Mouse (Mus musculus): ENCODE results near the gene Car5a.

DNA sequence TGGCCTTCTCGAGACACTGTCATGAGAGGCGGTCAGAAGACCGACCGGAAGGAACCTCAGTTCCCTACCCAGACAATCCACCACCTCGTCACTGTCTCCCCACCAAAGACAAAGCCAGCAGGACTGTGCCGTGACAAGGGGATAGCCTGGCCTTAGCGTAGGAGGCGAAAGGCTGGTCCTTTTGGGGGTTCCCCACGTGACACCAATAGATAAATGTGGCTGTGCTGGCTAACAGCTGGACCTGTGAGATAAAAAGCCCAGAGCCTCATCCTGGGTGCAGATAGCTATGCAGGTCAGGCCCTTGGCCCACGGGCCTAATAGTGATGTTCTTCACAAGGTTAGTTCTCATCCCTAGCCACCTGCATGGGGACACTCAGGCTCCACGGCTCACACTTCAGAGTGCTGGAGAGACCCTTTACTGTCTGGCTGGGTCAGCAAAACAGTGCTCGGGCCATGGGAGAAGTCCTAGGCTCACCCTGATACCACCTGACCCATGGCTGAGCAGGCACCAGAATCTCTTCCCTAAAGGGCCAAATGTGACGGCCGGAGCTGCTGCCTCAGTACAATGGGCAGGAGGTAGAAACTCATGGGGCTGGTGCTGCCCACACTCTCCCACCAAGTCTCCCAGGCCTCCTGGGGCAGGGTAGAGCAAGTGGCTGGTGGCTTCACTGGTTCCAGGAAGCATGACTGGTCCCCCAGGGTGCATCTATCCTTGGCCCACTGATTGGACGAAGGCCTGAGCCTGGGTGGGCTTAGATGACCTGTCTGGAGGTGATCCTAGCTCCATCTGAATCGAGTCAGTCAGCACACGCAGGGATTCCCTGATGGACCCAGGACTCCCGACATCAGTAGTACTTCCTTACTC lies 45.3 kb downstream of the Car5a start:
- no peak for TF ChIP-seq CTCF (IDR thresholded peaks at IDR 0.05; ENCODE audit: insufficient read depth, low read depth, low read length)
- TF ChIP-seq POLR2A (IDR thresholded peaks at IDR 0.05; ENCODE audit: insufficient read depth, low read depth, low read length) = no peak

All from olfactory bulb, adult 2 months (tissue).